Mouse (Mus musculus) myocyte (in vitro differentiated cells): ENCODE measurements around the gene Tef.

Experiments used
- CEBPB ChIP-seq: IDR thresholded peaks from 2 replicates; pipeline ENCODE4 v1.6.1; 2011; ENCODE audit warnings: mild to moderate bottlenecking, moderate library complexity; ENCODE audit not compliant: poor library complexity, insufficient read depth, severe bottlenecking
- E2F4 ChIP-seq: IDR thresholded peaks from one replicate; pipeline ENCODE4 v1.6.1; 2011; ENCODE audit warnings: mild to moderate bottlenecking, control low read depth, moderate library complexity; ENCODE audit not compliant: insufficient read depth
- MAX ChIP-seq: IDR thresholded peaks from one replicate; pipeline ENCODE4 v1.6.1; 2011; ENCODE audit warnings: low read depth, mild to moderate bottlenecking, control low read depth
- MYOD1 ChIP-seq, 3 experiments: IDR thresholded peaks; one replicate each; pipeline ENCODE4 v1.6.1; 2011; ENCODE audit warnings: control low read depth in 2 of 3, low read depth in 2 of 3, mild to moderate bottlenecking in 2 of 3, moderate library complexity in 1 of 3; ENCODE audit not compliant: insufficient read length in 2 of 3, control insufficient read depth in 1 of 3
- POLR2A ChIP-seq: IDR thresholded peaks from one replicate; pipeline ENCODE4 v1.6.1; 2011; ENCODE audit warnings: low read depth, mild to moderate bottlenecking, control low read depth, moderate library complexity; ENCODE audit not compliant: insufficient read length
- POLR2AphosphoS2 ChIP-seq: IDR thresholded peaks from one replicate; pipeline ENCODE4 v1.6.1; 2011; ENCODE audit warnings: low read depth, control low read depth; ENCODE audit not compliant: insufficient read length
- TCF12 ChIP-seq: IDR thresholded peaks from one replicate; pipeline ENCODE4 v1.6.1; 2011; ENCODE audit warnings: mild to moderate bottlenecking, control low read depth; ENCODE audit not compliant: poor library complexity, insufficient read depth, severe bottlenecking
- USF1 ChIP-seq: IDR thresholded peaks from one replicate; pipeline ENCODE4 v1.6.1; 2011; ENCODE audit warnings: low read depth, mild to moderate bottlenecking, control low read depth, moderate library complexity

DNA sequence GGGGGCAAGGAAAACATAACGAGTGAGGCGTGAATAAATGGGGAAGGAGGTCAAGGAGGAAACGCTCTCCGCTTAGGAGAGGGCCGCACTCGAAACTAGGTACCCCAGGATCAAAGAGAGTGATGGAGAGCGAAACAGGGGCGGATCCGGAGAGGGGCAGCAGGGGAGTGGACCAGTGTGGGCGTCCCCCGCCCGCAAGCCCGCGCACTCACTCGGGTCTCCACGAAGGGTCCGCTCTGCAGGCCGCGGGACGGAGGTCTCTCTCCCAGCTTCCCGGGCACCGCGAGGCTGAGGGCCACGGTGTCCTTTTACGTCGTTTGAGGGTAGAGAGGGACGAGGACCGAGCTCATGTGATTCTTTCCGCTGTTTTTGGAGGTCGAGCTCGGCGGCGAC is 55.5 kb downstream of the Tef start:
- TF ChIP-seq USF1 (no peak), POLR2A (no peak), MYOD1 (IDR thresholded peaks at IDR 0.05; ENCODE audit: control insufficient read depth in 1 of 3, insufficient read length in 2 of 3, low read depth in 2 of 3) (no peak), CEBPB (no peak), POLR2AphosphoS2 (no peak), E2F4 (no peak), MAX (no peak), TCF12 (no peak)
